Mouse (Mus musculus) myocyte (in vitro differentiated cells): ENCODE results near the gene Trhde. TPM values are rescaled to one million over a fixed set of nuclear protein-coding genes. Genes with fewer than 3 reads are reported as not detected.

ENCODE experiments used
- H3K27me3 ChIP-seq: one replicate; pipeline ENCODE4 v1.6.1; 2011; ENCODE audit not compliant: control insufficient read depth, insufficient read depth, insufficient read length
- H3K36me3 ChIP-seq: one replicate; pipeline ENCODE4 v1.6.1; 2011; ENCODE audit not compliant: control insufficient read depth, insufficient read depth
- H3K4me2 ChIP-seq: one replicate; pipeline ENCODE4 v1.6.1; 2011; ENCODE audit warnings: low read depth, control low read depth
- H3K4me3 ChIP-seq: one replicate; pipeline ENCODE4 v1.5.1; 2011; ENCODE audit warnings: mild to moderate bottlenecking, control low read depth, moderate library complexity
- H3K79me2 ChIP-seq: one replicate; pipeline ENCODE4 v1.6.1; 2011; ENCODE audit not compliant: control insufficient read depth, insufficient read depth
- H3ac ChIP-seq: one replicate; pipeline ENCODE4 v1.6.1; 2011; ENCODE audit not compliant: control insufficient read depth, insufficient read length
- CEBPB ChIP-seq: IDR thresholded peaks from 2 replicates; pipeline ENCODE4 v1.6.1; 2011; ENCODE audit warnings: mild to moderate bottlenecking, moderate library complexity; ENCODE audit not compliant: poor library complexity, insufficient read depth, severe bottlenecking
- E2F4 ChIP-seq: IDR thresholded peaks from one replicate; pipeline ENCODE4 v1.6.1; 2011; ENCODE audit warnings: mild to moderate bottlenecking, control low read depth, moderate library complexity; ENCODE audit not compliant: insufficient read depth
- MAX ChIP-seq: IDR thresholded peaks from one replicate; pipeline ENCODE4 v1.6.1; 2011; ENCODE audit warnings: low read depth, mild to moderate bottlenecking, control low read depth
- MYOD1 ChIP-seq, 3 experiments: IDR thresholded peaks; one replicate each; pipeline ENCODE4 v1.6.1; 2011; ENCODE audit warnings: control low read depth in 2 of 3, low read depth in 2 of 3, mild to moderate bottlenecking in 2 of 3, moderate library complexity in 1 of 3; ENCODE audit not compliant: insufficient read length in 2 of 3, control insufficient read depth in 1 of 3
- MYOG ChIP-seq, 3 experiments: IDR thresholded peaks; one replicate each; pipeline ENCODE4 v1.6.1; 2011; ENCODE audit warnings: control low read depth in 2 of 3, low read depth in 2 of 3, mild to moderate bottlenecking in 2 of 3; ENCODE audit not compliant: insufficient read length in 2 of 3, control insufficient read depth in 1 of 3, insufficient read depth in 1 of 3
- POLR2A ChIP-seq: IDR thresholded peaks from one replicate; pipeline ENCODE4 v1.6.1; 2011; ENCODE audit warnings: low read depth, mild to moderate bottlenecking, control low read depth, moderate library complexity; ENCODE audit not compliant: insufficient read length
- POLR2AphosphoS2 ChIP-seq: IDR thresholded peaks from one replicate; pipeline ENCODE4 v1.6.1; 2011; ENCODE audit warnings: low read depth, control low read depth; ENCODE audit not compliant: insufficient read length
- REST ChIP-seq: IDR thresholded peaks from one replicate; pipeline ENCODE4 v1.6.1; 2011; ENCODE audit warnings: mild to moderate bottlenecking, control low read depth, moderate library complexity; ENCODE audit not compliant: insufficient read depth, insufficient read length
- SRF ChIP-seq: IDR thresholded peaks from one replicate; pipeline ENCODE4 v1.6.1; 2011; ENCODE audit warnings: low read depth; ENCODE audit not compliant: control insufficient read depth, insufficient read length
- TCF12 ChIP-seq: IDR thresholded peaks from one replicate; pipeline ENCODE4 v1.6.1; 2011; ENCODE audit warnings: mild to moderate bottlenecking, control low read depth; ENCODE audit not compliant: poor library complexity, insufficient read depth, severe bottlenecking
- TCF3 ChIP-seq: IDR thresholded peaks from one replicate; pipeline ENCODE4 v1.6.1; 2011; ENCODE audit warnings: low read depth, control low read depth; ENCODE audit not compliant: insufficient read length
- USF1 ChIP-seq: IDR thresholded peaks from one replicate; pipeline ENCODE4 v1.6.1; 2011; ENCODE audit warnings: low read depth, mild to moderate bottlenecking, control low read depth, moderate library complexity
- polyA plus RNA-seq: library from polyadenylated mRNA; unstranded; fragments of >200 nt; fragmentation: generic; extraction: Trizol; gene quantifications from one replicate; pipeline ENCODE4 v1.2.1, GENCODE M21; 2012; ENCODE audit warnings: missing spikeins

The Trhde gene
- polyA plus RNA-seq, 1 experiment, result 0.22 TPM

DNA sequence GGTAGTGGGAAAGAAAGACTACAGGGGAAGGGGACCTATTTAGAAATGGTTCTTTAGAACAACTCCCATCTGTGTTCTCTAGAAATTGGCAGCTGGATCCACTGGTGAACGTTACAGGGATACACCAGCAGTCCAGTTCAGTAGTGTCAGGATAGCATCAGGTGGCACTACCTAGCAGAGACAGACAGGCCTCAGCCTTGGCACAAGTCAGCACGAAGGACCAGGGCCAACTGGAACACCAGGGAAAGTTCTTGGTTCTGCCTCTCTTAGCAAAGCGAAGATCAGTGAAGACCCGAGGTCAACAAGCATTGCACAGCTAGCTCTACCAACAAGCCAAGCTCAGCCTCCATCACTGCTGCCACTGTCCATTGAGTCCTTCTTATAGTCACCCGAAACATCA, 62.2 kb downstream of the Trhde start:
- H3K4me2 ChIP-seq, result no peak overlapping the region
- no peak overlapping the region for H3K4me3 ChIP-seq
- no peak overlapping the region for H3ac ChIP-seq
- TF ChIP-seq SRF (no peak), MYOG (IDR thresholded peaks at IDR 0.05; ENCODE audit: control insufficient read depth in 1 of 3, insufficient read depth in 1 of 3, insufficient read length in 2 of 3, low read depth in 2 of 3) (no peak), POLR2A (no peak)
- H3K27me3 ChIP-seq, result no peaks in the 10 kb centered on the region
- H3K36me3 ChIP-seq, result no peaks in the 10 kb centered on the region
- H3K79me2 ChIP-seq, result no peaks in the 10 kb centered on the region

DNA sequence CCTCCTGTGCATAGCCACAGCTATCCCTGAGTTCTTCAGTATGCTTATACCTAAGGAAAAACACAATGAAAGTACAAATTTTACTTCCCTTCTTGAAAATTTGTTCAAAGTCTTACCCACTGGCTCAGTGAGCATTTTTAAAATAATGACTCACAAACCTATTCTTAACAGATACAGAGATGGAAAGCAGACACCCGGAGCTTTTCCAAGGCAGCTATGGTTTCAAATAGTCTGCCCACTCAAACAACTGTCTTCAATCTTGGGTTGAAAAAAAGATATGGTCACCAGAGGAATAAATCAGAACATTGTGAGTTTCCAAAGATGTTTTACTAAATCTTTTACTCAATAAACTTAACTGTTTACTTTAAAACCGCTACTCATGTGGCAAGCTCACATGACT, 64.5 kb downstream of the Trhde start:
- TF ChIP-seq CEBPB, result no peak
- no peak for TF ChIP-seq MYOD1 (IDR thresholded peaks at IDR 0.05; ENCODE audit: control insufficient read depth in 1 of 3, insufficient read length in 2 of 3, low read depth in 2 of 3)
- TF ChIP-seq MAX, result no peak
- H3K4me2 ChIP-seq, result peak overlapping the region; percentile 58
- H3K4me3 ChIP-seq, result no peak overlapping the region
- no peak overlapping the region for H3ac ChIP-seq
- no peaks in the 10 kb centered on the region for H3K79me2 ChIP-seq
- H3K36me3 ChIP-seq, result no peaks in the 10 kb centered on the region
- H3K27me3 ChIP-seq, result no peaks in the 10 kb centered on the region

DNA sequence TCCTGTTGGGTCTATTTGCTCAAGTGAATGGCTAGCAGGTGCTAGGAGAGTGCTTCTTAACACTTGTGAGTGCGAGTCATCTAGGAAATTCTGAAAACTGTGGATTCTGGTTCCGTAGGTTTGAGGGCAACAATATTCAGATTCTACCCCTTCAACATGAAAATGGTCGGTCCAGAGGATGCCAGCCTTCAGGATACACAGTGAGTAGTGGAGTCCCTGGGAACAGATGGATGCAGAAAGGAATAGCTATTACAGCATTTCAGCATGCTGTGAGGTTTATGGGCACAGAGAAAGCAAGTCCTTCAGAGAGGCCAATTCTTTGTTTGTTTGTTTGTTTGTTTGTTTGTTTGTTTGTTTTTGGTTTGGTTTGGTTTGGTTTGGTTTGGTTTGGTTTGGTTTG, 65.7 kb downstream of the Trhde start:
- H3K27me3 ChIP-seq, result no peaks in the 10 kb centered on the region
- TF ChIP-seq E2F4, result no peak
- TF ChIP-seq TCF12, result no peak
- no peak for TF ChIP-seq POLR2AphosphoS2
- no peaks in the 10 kb centered on the region for H3K79me2 ChIP-seq
- H3K4me2 ChIP-seq, result no peak overlapping the region
- no peak overlapping the region for H3K4me3 ChIP-seq
- no peaks in the 10 kb centered on the region for H3K36me3 ChIP-seq
- H3ac ChIP-seq, result no peak overlapping the region

GRCm38 (mm10) chr10:114735678-114736077, 66.4 kb downstream of the Trhde start:
- TF ChIP-seq CEBPB, result no peak
- no peak for TF ChIP-seq REST
- no peak for TF ChIP-seq MYOD1 (IDR thresholded peaks at IDR 0.05; ENCODE audit: control insufficient read depth in 1 of 3, insufficient read length in 2 of 3, low read depth in 2 of 3)
- no peak for TF ChIP-seq E2F4
- no peak for TF ChIP-seq MAX
- no peak for TF ChIP-seq TCF12
- TF ChIP-seq SRF, result no peak
- TF ChIP-seq USF1, result no peak
- no peak for TF ChIP-seq TCF3
- no peak for TF ChIP-seq POLR2A
- TF ChIP-seq POLR2AphosphoS2, result no peak
- no peak for TF ChIP-seq MYOG (IDR thresholded peaks at IDR 0.05; ENCODE audit: control insufficient read depth in 1 of 3, insufficient read depth in 1 of 3, insufficient read length in 2 of 3, low read depth in 2 of 3)
- Histone ChIP-seq H3K79me2 (no peaks in the 10 kb centered on the region), H3K4me2 (no peak overlapping the region), H3K36me3 (no peaks in the 10 kb centered on the region), H3K27me3 (no peaks in the 10 kb centered on the region), H3ac (no peak overlapping the region), H3K4me3 (no peak overlapping the region)

GRCm38 (mm10) chr10:114735111-114735510, 67.0 kb downstream of the Trhde start:
- TF ChIP-seq SRF, result no peak
- no peak for TF ChIP-seq TCF12
- TF ChIP-seq POLR2AphosphoS2, result no peak
- TF ChIP-seq POLR2A, result no peak
- no peak for TF ChIP-seq REST
- TF ChIP-seq USF1, result no peak
- no peak for TF ChIP-seq TCF3
- TF ChIP-seq MYOG (IDR thresholded peaks at IDR 0.05; ENCODE audit: control insufficient read depth in 1 of 3, insufficient read depth in 1 of 3, insufficient read length in 2 of 3, low read depth in 2 of 3), result no peak
- TF ChIP-seq MAX, result no peak
- TF ChIP-seq MYOD1 (IDR thresholded peaks at IDR 0.05; ENCODE audit: control insufficient read depth in 1 of 3, insufficient read length in 2 of 3, low read depth in 2 of 3), result no peak
- H3K27me3 ChIP-seq, result no peaks in the 10 kb centered on the region
- no peaks in the 10 kb centered on the region for H3K36me3 ChIP-seq
- no peak overlapping the region for H3ac ChIP-seq
- H3K79me2 ChIP-seq, result no peaks in the 10 kb centered on the region
- no peak overlapping the region for H3K4me2 ChIP-seq
- H3K4me3 ChIP-seq, result no peak overlapping the region

GRCm38 (mm10) chr10:114725591-114725990, 76.5 kb downstream of the Trhde start:
- Histone ChIP-seq H3ac (no peak overlapping the region), H3K36me3 (no peaks in the 10 kb centered on the region)
- no peak for TF ChIP-seq REST
- TF ChIP-seq POLR2AphosphoS2, result no peak
- TF ChIP-seq E2F4, result no peak
- no peak for TF ChIP-seq MAX
- no peak for TF ChIP-seq POLR2A
- no peak for TF ChIP-seq TCF12
- TF ChIP-seq TCF3, result no peak
- TF ChIP-seq SRF, result no peak
- TF ChIP-seq USF1, result no peak
- no peak for TF ChIP-seq MYOG (IDR thresholded peaks at IDR 0.05; ENCODE audit: control insufficient read depth in 1 of 3, insufficient read depth in 1 of 3, insufficient read length in 2 of 3, low read depth in 2 of 3)
- no peak for TF ChIP-seq CEBPB
- no peak for TF ChIP-seq MYOD1 (IDR thresholded peaks at IDR 0.05; ENCODE audit: control insufficient read depth in 1 of 3, insufficient read length in 2 of 3, low read depth in 2 of 3)

More at GRCm38 (mm10) chr10:114725591-114725990, 76.5 kb downstream of the Trhde start:
- Histone ChIP-seq H3K4me3 (no peak overlapping the region), H3K4me2 (no peak overlapping the region), H3K79me2 (no peaks in the 10 kb centered on the region), H3K27me3 (no peaks in the 10 kb centered on the region)
